Mouse (Mus musculus): ENCODE measurements around the gene Kdm4d. TPM values are rescaled to one million over a fixed set of nuclear protein-coding genes. Genes with fewer than 3 reads are reported as not detected.

The Kdm4d gene
- polyA plus RNA-seq (2014; fragmentation: Illumina TruSeq; extraction: RNeasy Lipid Tissue Mini Kit (QIAGEN cat#74804)), result 0.31 TPM

DNA sequence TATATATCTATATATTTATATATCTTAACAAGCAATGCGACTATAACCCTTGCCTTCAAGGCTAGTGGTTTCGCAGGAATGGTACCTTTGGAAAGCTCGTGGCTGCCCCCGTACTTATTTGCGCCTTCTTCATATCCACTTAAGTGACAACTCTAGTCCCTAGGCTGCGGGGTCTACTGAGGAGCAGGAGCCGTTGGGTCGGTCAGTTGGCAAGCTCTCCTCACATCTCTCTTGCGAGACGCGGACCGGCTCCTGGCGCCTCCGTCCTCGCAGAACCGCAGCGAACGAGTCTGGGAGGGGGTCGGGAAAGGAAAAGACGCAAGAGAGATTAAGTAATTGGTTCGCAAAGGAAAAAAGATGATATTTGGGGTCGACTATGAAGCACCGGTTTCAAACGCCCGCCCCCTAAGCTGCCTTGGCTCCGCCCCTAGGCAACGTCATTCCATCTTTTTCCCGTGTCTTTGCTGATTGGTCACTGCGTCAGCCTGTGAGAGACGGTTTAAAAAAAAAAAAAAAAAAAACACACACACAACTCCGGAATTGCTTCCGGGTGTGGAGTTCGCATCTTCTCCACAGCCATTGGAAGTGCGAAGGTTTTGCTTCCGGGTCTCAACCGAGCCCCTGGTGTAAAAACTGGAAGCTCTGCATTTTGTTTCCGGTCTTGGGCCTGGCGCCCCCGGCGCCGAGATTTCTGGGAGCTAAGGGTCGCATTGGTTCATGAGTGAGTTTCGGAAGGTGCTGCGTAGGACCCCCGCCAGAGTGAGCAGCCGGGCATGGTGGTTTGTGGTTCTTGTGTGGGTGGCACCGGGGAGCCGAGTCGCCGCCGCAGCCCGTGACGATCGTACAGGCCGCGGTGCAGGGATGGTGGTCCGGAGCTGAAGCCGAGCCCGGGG is at the start of gene Kdm4d, which contains the start of gene Cwc15:
TSS of gene Kdm4d (minus strand) at position 460 of the 893 bp plus-strand sequence.
TSS of gene Cwc15 (plus strand) at position 595 of the 893 bp plus-strand sequence.

Other genes with a start within 250 kb of the Kdm4d start
- 127 TPM for gene Sesn3, start 225.4 kb downstream of the Kdm4d start, polyA plus RNA-seq (2014; fragmentation: Illumina TruSeq; extraction: RNeasy Lipid Tissue Mini Kit (QIAGEN cat#74804))
- 22.7 TPM for gene Endod1, start 119.0 kb downstream of the Kdm4d start, polyA plus RNA-seq (2014; fragmentation: Illumina TruSeq; extraction: RNeasy Lipid Tissue Mini Kit (QIAGEN cat#74804))
- gene Cwc15, start 135 bp upstream of the Kdm4d start, polyA plus RNA-seq (2014; fragmentation: Illumina TruSeq; extraction: RNeasy Lipid Tissue Mini Kit (QIAGEN cat#74804)), result 296 TPM
- gene Amotl1, start 144.6 kb upstream of the Kdm4d start, polyA plus RNA-seq (2014; fragmentation: Illumina TruSeq; extraction: RNeasy Lipid Tissue Mini Kit (QIAGEN cat#74804)), result 20.6 TPM
- gene Piwil4, start 240.3 kb upstream of the Kdm4d start, polyA plus RNA-seq (2014; fragmentation: Illumina TruSeq; extraction: RNeasy Lipid Tissue Mini Kit (QIAGEN cat#74804)), result 0.43 TPM